Mouse (Mus musculus) intestine, embryonic 14.5 days (tissue): ENCODE results near the gene Prkce. TPM values are rescaled to one million over a fixed set of nuclear protein-coding genes. Genes with fewer than 3 reads are reported as not detected.

Experiments
- ATAC-seq: fragments of 200-750 bp; cut with Nextera tagmentation; replicated peaks from 2 replicates; pipeline ENCODE4 v1.8.0; 2017; ENCODE audit warnings: low read depth, moderate number of reproducible peaks, moderate TSS enrichment, moderate library complexity; ENCODE audit not compliant: low FRiP score, low TSS enrichment
- DNase-seq: peaks from one replicate; pipeline ENCODE4 v3.0.0-alpha.2; 2018; ENCODE audit warnings: low spot score
- H3K27ac ChIP-seq: fragments of 300-500 bp; sonication (generic); 2 replicates; pipeline ENCODE4 v1.5.1; 2014; ENCODE audit warnings: low read depth, mild to moderate bottlenecking, control low read depth
- H3K27me3 ChIP-seq: fragments of 300-500 bp; sonication (generic); replicated peaks from 2 replicates; pipeline ENCODE4 v1.6.1; 2014; ENCODE audit warnings: low read length, control low read depth; ENCODE audit not compliant: control insufficient read depth, insufficient read depth
- H3K36me3 ChIP-seq: fragments of 300-500 bp; sonication (generic); 2 replicates; pipeline ENCODE4 v1.6.1; 2014; ENCODE audit warnings: low read length, control low read depth; ENCODE audit not compliant: control insufficient read depth, insufficient read depth
- H3K4me1 ChIP-seq: fragments of 300-500 bp; sonication (generic); replicated peaks from 2 replicates; pipeline ENCODE4 v1.6.1; 2014; ENCODE audit warnings: low read length, control low read depth, mixed read lengths; ENCODE audit not compliant: control insufficient read depth, insufficient read depth
- H3K4me2 ChIP-seq: fragments of 300-500 bp; sonication (generic); 2 replicates; pipeline ENCODE4 v1.6.1; 2014; ENCODE audit warnings: low read length
- H3K4me3 ChIP-seq: fragments of 300-500 bp; sonication (generic); 2 replicates; pipeline ENCODE4 v1.5.1; 2014; ENCODE audit warnings: low read depth, low read length, control low read depth, mixed read lengths
- H3K9ac ChIP-seq: fragments of 300-500 bp; sonication (generic); 2 replicates; pipeline ENCODE4 v1.6.1; 2014; ENCODE audit warnings: mild to moderate bottlenecking, low read length
- H3K9me3 ChIP-seq: fragments of 300-500 bp; sonication (generic); 2 replicates; pipeline ENCODE4 v1.6.1; 2016; ENCODE audit warnings: low read length, control low read depth; ENCODE audit not compliant: control insufficient read depth
- WGBS: fragments of 180-500 bp; shearing (Covaris S2); extraction: QIAGEN DNeasy Blood & Tissue Kit; methylation state at CpG from one replicate; pipeline ENCODE4 v1.1.7; 2014; 5-methylcytosine and 5-hydroxymethylcytosine counted together
- polyA plus RNA-seq: library from polyadenylated mRNA; unstranded; fragments of >200 nt; fragmentation: Nextera tagmentation; extraction: Ambion mirVana; gene quantifications from 2 replicates; pipeline ENCODE4 v1.2.1, GENCODE M21; 2014

Prkce gene
- polyA plus RNA-seq, 1 experiment from 2014 or later: 7.5 TPM

GRCm38 (mm10) chr17:86277032-86277798 is 109.6 kb downstream of the Prkce start:
- no peak overlapping the region for H3K4me2 ChIP-seq
- ATAC-seq (no peak), DNase-seq (no peak)
- H3K27ac ChIP-seq: no peak overlapping the region
- peaks cover 25% of the 10 kb centered on the region for H3K4me1 ChIP-seq
- no peaks in the 10 kb centered on the region for H3K27me3 ChIP-seq
- H3K9me3 ChIP-seq: no peaks in the 10 kb centered on the region
- no peaks in the 10 kb centered on the region for H3K36me3 ChIP-seq
- no peak overlapping the region for H3K4me3 ChIP-seq
- no peak overlapping the region for H3K9ac ChIP-seq
- WGBS: 63% methylated on average over 8 of the region's 8 CpGs

DNA sequence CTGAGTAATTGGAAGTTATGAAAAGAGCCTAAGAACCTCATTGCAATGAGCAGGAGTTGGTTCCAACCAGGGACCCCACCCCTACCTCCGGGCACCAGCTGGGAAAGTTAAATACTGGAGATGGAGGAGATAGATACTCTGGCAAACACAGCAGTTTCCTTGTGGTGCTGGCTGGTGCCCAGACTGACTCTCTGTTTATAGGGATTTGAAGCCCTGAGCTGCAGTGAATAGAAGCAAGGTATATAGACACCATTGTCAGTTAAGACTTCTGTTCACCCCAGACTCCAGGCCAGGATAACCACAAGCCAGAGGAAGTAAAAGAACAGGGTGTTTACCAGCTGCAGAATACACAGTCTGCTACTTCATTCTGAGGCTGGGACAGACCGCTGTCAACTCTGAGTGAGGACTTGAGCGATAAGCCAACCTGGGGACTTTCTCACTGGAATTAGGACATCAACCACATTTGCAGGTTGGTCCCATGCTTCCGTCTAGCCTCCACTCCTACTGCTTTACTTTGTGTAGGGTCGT is 110.5 kb downstream of the Prkce start:
- H3K4me2 ChIP-seq: no peak overlapping the region

GRCm38 (mm10) chr17:86279751-86280150 is 112.2 kb downstream of the Prkce start:
- DNase-seq (no peak), ATAC-seq (no peak)
- H3K4me1 ChIP-seq: peaks cover 32% of the 10 kb centered on the region

More for the DNA sequence above, 110.5 kb downstream of the Prkce start:
- H3K4me1 ChIP-seq: peaks cover 25% of the 10 kb centered on the region
- no peaks in the 10 kb centered on the region for H3K9me3 ChIP-seq
- H3K36me3 ChIP-seq: no peaks in the 10 kb centered on the region
- no peak overlapping the region for H3K9ac ChIP-seq
- DNase-seq (no peak), ATAC-seq (no peak)
- H3K27ac ChIP-seq: no peak overlapping the region
- WGBS: 74% methylated on average over 5 of the region's 5 CpGs
- H3K27me3 ChIP-seq: no peaks in the 10 kb centered on the region
- H3K4me3 ChIP-seq: no peak overlapping the region

DNA sequence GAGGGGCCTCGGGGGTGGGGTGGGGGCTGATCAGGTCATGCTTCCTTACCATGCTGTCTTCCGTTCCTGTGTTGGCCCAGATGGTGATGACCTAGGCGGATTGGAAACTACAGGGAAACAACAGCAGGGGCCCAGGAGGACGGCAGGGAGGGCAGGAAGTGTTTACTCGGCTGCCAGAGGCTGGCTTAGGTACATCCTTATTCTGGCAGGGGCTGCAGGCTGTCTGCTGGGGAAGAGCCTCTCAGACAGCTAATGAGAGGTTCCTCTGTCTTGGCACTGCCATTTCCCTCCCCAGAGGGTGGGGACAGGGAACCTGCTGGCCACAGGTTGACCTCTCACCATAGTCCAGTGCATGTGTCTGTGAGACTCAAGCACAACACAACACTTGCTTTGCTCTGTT is 116.2 kb downstream of the Prkce start:
- ATAC-seq: no peak; the same call in 1 of the 2 replicates
- peak overlapping the region; percentile 51; the same call in 1 of the 2 replicates for H3K27ac ChIP-seq
- no peaks in the 10 kb centered on the region for H3K36me3 ChIP-seq
- H3K4me3 ChIP-seq: no peak overlapping the region
- H3K9ac ChIP-seq: no peak overlapping the region
- peaks cover 35% of the 10 kb centered on the region for H3K4me1 ChIP-seq
- H3K9me3 ChIP-seq: no peaks in the 10 kb centered on the region
- WGBS: 21% methylated on average over 5 of the region's 5 CpGs
- H3K27me3 ChIP-seq: no peaks in the 10 kb centered on the region
- no peak for DNase-seq
- no peak overlapping the region for H3K4me2 ChIP-seq

More at GRCm38 (mm10) chr17:86279751-86280150, 112.2 kb downstream of the Prkce start:
- no peak overlapping the region for H3K27ac ChIP-seq
- H3K36me3 ChIP-seq: no peaks in the 10 kb centered on the region
- WGBS: 59% methylated on average over 10 of the region's 10 CpGs
- H3K9ac ChIP-seq: no peak overlapping the region
- H3K27me3 ChIP-seq: no peaks in the 10 kb centered on the region
- no peak overlapping the region for H3K4me3 ChIP-seq
- H3K4me2 ChIP-seq: no peak overlapping the region
- H3K9me3 ChIP-seq: no peaks in the 10 kb centered on the region

GRCm38 (mm10) chr17:86285058-86285457 is 117.5 kb downstream of the Prkce start:
- H3K27ac ChIP-seq: peak overlapping the region; percentile 51; the same call in 1 of the 2 replicates
- no peaks in the 10 kb centered on the region for H3K27me3 ChIP-seq

GRCm38 (mm10) chr17:86286747-86287271 is 119.2 kb downstream of the Prkce start:
- H3K9me3 ChIP-seq: no peaks in the 10 kb centered on the region
- H3K27ac ChIP-seq: no peak overlapping the region
- DNase-seq (no peak), ATAC-seq (0 out of 2 replicates have a peak, but pooled peaks have one; percentile 16)
- H3K36me3 ChIP-seq: no peaks in the 10 kb centered on the region
- 73% methylated on average over 7 of the region's 7 CpGs for WGBS
- H3K4me3 ChIP-seq: no peak overlapping the region
- H3K4me2 ChIP-seq: no peak overlapping the region
- H3K27me3 ChIP-seq: no peaks in the 10 kb centered on the region
- H3K9ac ChIP-seq: no peak overlapping the region
- H3K4me1 ChIP-seq: peaks cover 15% of the 10 kb centered on the region

More at GRCm38 (mm10) chr17:86285058-86285457, 117.5 kb downstream of the Prkce start:
- Histone ChIP-seq H3K4me2 (no peak overlapping the region), H3K9me3 (no peaks in the 10 kb centered on the region), H3K4me3 (no peak overlapping the region), H3K36me3 (no peaks in the 10 kb centered on the region), H3K9ac (no peak overlapping the region), H3K4me1 (peaks cover 26% of the 10 kb centered on the region)
- no peak for DNase-seq
- peak; percentile 59; the same call in 1 of the 2 replicates for ATAC-seq
- 79% methylated on average over 5 of the region's 5 CpGs for whole genome bisulfite sequencing

DNA sequence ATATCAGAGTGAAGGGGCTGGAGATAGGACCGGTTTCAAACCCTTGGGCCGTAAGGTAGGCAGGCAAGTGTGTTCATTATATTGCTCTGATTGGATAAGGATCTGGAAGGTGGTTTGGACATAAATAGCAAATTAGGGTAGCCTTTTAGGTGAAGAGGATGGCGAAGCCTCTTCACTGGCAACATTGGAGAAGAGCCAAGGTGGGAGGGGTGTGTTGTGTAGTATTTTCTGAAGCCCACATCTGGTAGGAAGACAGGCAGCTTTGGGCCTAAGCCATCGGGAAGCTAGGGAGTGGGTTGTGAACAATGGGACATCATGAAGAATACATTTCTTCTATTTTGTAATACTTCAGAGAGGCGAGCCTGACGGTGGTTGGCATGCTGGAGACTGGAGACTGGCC is 125.1 kb downstream of the Prkce start:
- DNase-seq (no peak), ATAC-seq (no peak)
- Histone ChIP-seq H3K27me3 (no peaks in the 10 kb centered on the region), H3K9me3 (no peaks in the 10 kb centered on the region), H3K4me1 (no peaks in the 10 kb centered on the region; the same call in 1 of the 2 replicates), H3K9ac (no peak overlapping the region), H3K4me3 (no peak overlapping the region), H3K27ac (no peak overlapping the region), H3K4me2 (no peak overlapping the region), H3K36me3 (no peaks in the 10 kb centered on the region)
- 88% methylated on average over 6 of the region's 6 CpGs for WGBS

DNA sequence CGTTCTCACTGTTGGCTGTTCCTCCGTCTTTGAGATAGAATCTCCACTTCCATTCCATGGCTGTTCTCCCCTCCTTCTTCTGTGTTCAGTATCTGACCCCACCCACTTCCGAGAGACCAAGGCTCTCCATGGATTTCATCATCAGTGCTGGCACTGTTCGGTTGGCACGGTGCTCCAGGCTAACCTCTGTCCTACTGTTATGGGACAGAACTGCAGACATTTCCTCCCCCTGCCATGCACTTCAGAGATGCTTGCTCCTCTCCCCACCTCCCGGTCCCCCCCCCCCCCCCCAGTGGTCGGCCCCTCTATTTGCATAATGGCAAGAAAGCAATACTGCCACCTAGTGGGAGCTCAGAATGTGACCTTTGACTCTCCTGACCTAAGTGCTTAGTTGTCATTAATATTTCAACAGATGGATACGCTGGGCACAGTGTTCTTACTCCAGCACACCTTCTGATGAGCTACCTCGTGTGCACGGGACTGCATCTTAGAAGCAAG is 125.7 kb downstream of the Prkce start:
- Histone ChIP-seq H3K27ac (no peak overlapping the region), H3K4me3 (no peak overlapping the region), H3K4me2 (no peak overlapping the region), H3K36me3 (no peaks in the 10 kb centered on the region), H3K9me3 (no peaks in the 10 kb centered on the region), H3K9ac (no peak overlapping the region), H3K4me1 (no peaks in the 10 kb centered on the region; the same call in 1 of the 2 replicates), H3K27me3 (no peaks in the 10 kb centered on the region)
- WGBS: 48% methylated on average over 9 of the region's 10 CpGs
- DNase-seq: no peak
- ATAC-seq: no peak
